Mouse (Mus musculus) liver, adult 2 months (tissue): ENCODE results near the gene Pars2.

Experiments used
- CTCF ChIP-seq: fragments of 200-500 bp; IDR thresholded peaks from 2 replicates; pipeline ENCODE4 v1.5.1; 2011; ENCODE audit warnings: low read depth, low read length, control low read depth
- POLR2A ChIP-seq: fragments of 200-500 bp; IDR thresholded peaks from 2 replicates; pipeline ENCODE4 v1.6.1; 2011; ENCODE audit warnings: low read length, control low read depth; ENCODE audit not compliant: insufficient read depth; ENCODE audit errors: extremely low read depth

- TF ChIP-seq CTCF (no peak), POLR2A (no peak)
Measured at GRCm38 (mm10) chr4:106663956-106664470, 13.1 kb downstream of the Pars2 start.
